Mouse (Mus musculus) midbrain, postnatal 0 days (tissue): ENCODE measurements around the gene Cables2. TPM values are rescaled to one million over a fixed set of nuclear protein-coding genes. Genes with fewer than 3 reads are reported as not detected.

ENCODE experiments used
- ATAC-seq: fragments of 200-750 bp; cut with Nextera tagmentation; 2 replicates; pipeline ENCODE4 v1.8.0; 2017; ENCODE audit warnings: moderate number of reproducible peaks, mild to moderate bottlenecking, moderate TSS enrichment, moderate library complexity; ENCODE audit not compliant: low FRiP score
- DNase-seq: peaks from one replicate; pipeline ENCODE4 v3.0.0-alpha.2; 2015; ENCODE audit warnings: low spot score
- H3K27ac ChIP-seq: fragments of 300-500 bp; sonication (generic); 2 replicates; pipeline ENCODE4 v1.5.1; 2014; ENCODE audit warnings: low read depth, mild to moderate bottlenecking, low read length, mixed read lengths
- H3K27me3 ChIP-seq: fragments of 300-500 bp; sonication (generic); 2 replicates; pipeline ENCODE4 v1.6.1; 2014; ENCODE audit warnings: low read length, control low read depth, mixed read lengths; ENCODE audit not compliant: insufficient read depth
- H3K36me3 ChIP-seq: fragments of 300-500 bp; sonication (generic); 2 replicates; pipeline ENCODE4 v1.6.1; 2014; ENCODE audit warnings: low read length, control low read depth, mixed read lengths; ENCODE audit not compliant: insufficient read depth
- H3K4me1 ChIP-seq: fragments of 300-500 bp; sonication (generic); 2 replicates; pipeline ENCODE4 v1.6.1; 2014; ENCODE audit warnings: mild to moderate bottlenecking, control low read depth, antibody characterized with exemption, low read length, mixed read lengths; ENCODE audit not compliant: insufficient read depth
- H3K4me2 ChIP-seq: fragments of 300-500 bp; sonication (generic); 2 replicates; pipeline ENCODE4 v1.6.1; 2014; ENCODE audit warnings: low read depth, mild to moderate bottlenecking, low read length, mixed read lengths; ENCODE audit not compliant: poor library complexity, severe bottlenecking
- H3K4me3 ChIP-seq: fragments of 300-500 bp; sonication (generic); 2 replicates; pipeline ENCODE4 v1.5.1; 2014; ENCODE audit warnings: low read depth, mild to moderate bottlenecking, low read length, moderate library complexity
- H3K9ac ChIP-seq: fragments of 300-500 bp; sonication (generic); replicated peaks from 2 replicates; pipeline ENCODE4 v1.6.1; 2014; ENCODE audit warnings: mild to moderate bottlenecking, low read length, moderate library complexity, mixed read lengths; ENCODE audit not compliant: poor library complexity, severe bottlenecking
- H3K9me3 ChIP-seq: fragments of 300-500 bp; sonication (generic); 2 replicates; pipeline ENCODE4 v1.6.1; 2016; ENCODE audit warnings: low read length, control low read depth
- CTCF ChIP-seq: IDR thresholded peaks from 2 replicates; pipeline ENCODE4 v1.5.1; 2016; ENCODE audit warnings: antibody characterized with exemption, mild to moderate bottlenecking
- WGBS: fragments of 180-500 bp; shearing (Covaris S2); extraction: QIAGEN DNeasy Blood & Tissue Kit; methylation state at CpG from one replicate; pipeline ENCODE4 v1.1.7; 2014; 5-methylcytosine and 5-hydroxymethylcytosine counted together
- polyA plus RNA-seq: library from polyadenylated mRNA; unstranded; fragments of >200 nt; fragmentation: Nextera tagmentation; extraction: Ambion mirVana; gene quantifications from 2 replicates; pipeline ENCODE4 v1.2.1, GENCODE M21; 2015
- total RNA-seq: library from RNA; depleted of rRNA; stranded (reverse); fragments of >200 nt; gene quantifications from 2 replicates; pipeline ENCODE4 v1.2.3, GENCODE M21; 2014

The Cables2 gene
- total and polyA plus RNA-seq, 2 experiments from 2014 or later: 37.8 to 59.1 TPM

DNA sequence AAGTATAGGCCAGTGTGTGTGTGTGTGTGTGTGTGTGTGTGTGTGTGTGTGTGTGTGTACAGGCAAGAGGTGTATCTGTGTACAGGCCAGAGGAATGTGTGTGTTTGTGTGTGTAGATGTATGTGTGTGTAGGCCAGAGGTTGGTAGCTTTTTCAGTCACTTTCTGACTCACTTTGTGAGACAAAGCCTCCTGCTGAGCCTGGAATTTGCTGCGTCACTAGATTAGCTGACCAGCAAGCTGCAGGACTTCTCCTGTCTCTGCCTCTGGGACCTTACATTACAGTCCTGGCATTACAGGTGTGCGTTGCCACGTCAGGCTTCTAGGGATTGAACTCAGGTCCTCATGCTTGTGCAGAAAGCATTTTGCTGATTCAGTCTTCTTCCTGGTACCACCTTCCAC is 21.5 kb downstream of the Cables2 start:
- ATAC-seq (peak; percentile 18; the same call in 1 of the 2 replicates), DNase-seq (no peak)
- H3K4me1 ChIP-seq: 0 out of 2 replicates have a peak, but pooled peaks cover 4% of the 10 kb centered on the region
- H3K27me3 ChIP-seq: no peaks in the 10 kb centered on the region
- H3K9me3 ChIP-seq: no peaks in the 10 kb centered on the region
- 48% methylated on average over 3 of the region's 3 CpGs for WGBS
- no peak overlapping the region for H3K4me3 ChIP-seq
- H3K36me3 ChIP-seq: no peaks in the 10 kb centered on the region
- no peak overlapping the region for H3K9ac ChIP-seq
- TF ChIP-seq CTCF: no peak
- no peak overlapping the region for H3K27ac ChIP-seq
- H3K4me2 ChIP-seq: no peak overlapping the region

GRCm38 (mm10) chr2:180250930-180251611 is 22.2 kb downstream of the Cables2 start:
- ATAC-seq: peak; percentile 84
- Histone ChIP-seq H3K9ac (no peak overlapping the region), H3K27me3 (no peaks in the 10 kb centered on the region), H3K4me3 (no peak overlapping the region), H3K4me1 (0 out of 2 replicates have a peak, but pooled peaks cover 4% of the 10 kb centered on the region), H3K9me3 (no peaks in the 10 kb centered on the region), H3K27ac (no peak overlapping the region), H3K4me2 (no peak overlapping the region), H3K36me3 (no peaks in the 10 kb centered on the region)
- peak; percentile 87 for DNase-seq
- peak; percentile 99 for TF ChIP-seq CTCF
- 25% methylated on average over 11 of the region's 11 CpGs for WGBS

- WGBS: 60% methylated on average over 9 of the region's 9 CpGs
- DNase-seq: no peak
- Histone ChIP-seq H3K27me3 (no peaks in the 10 kb centered on the region), H3K36me3 (no peaks in the 10 kb centered on the region), H3K9ac (no peak overlapping the region), H3K4me1 (no peaks in the 10 kb centered on the region), H3K27ac (no peak overlapping the region), H3K4me2 (no peak overlapping the region), H3K9me3 (no peaks in the 10 kb centered on the region), H3K4me3 (no peak overlapping the region)
- no peak for ATAC-seq
- no peak for TF ChIP-seq CTCF
Observed at GRCm38 (mm10) chr2:180248947-180249660, 24.2 kb downstream of the Cables2 start.

DNA sequence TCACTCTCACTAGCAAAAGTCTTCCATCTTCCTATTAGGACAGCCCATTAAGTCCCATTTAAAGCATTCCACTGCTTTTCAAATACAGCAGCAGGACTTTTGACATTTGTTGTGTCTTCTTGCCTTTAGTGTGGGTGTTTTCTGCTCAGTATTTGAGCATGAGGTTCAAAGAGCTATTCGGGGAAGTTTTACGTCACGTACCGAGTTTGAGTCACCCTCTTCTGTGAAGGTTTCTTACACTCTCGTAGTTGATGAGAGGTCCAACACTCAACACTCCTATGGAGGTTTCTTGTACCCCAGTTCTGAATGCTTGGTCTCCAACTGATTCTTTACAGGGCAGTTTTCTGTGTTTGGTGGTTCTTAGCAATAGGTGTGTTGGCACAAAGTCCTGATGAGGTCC is 25.4 kb downstream of the Cables2 start:
- Histone ChIP-seq H3K9ac (no peak overlapping the region), H3K27ac (no peak overlapping the region), H3K4me2 (no peak overlapping the region), H3K36me3 (no peaks in the 10 kb centered on the region), H3K4me1 (no peaks in the 10 kb centered on the region), H3K4me3 (no peak overlapping the region), H3K9me3 (no peaks in the 10 kb centered on the region), H3K27me3 (no peaks in the 10 kb centered on the region)
- no peak for TF ChIP-seq CTCF
- no peak for DNase-seq
- no peak for ATAC-seq
- WGBS: 92% methylated on average over 5 of the region's 5 CpGs

DNA sequence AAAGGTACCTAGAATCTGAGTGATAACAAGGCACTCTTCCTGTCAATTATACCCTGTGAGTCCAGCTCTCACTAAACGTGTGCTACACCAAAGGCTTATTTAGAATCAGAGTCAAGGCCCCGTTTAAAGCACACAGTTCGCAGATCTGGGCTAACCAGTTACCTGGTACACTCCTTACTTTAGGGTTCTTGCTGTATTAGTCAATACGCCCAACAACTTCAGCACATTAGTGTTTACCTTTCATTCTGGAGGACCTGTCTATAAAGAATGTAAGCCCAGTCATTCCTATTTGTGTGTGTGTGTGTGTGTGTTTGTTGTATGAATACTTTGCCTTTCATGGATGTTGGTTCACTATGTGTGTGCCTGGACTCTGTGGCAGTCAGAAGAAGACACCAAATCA is 30.2 kb downstream of the Cables2 start:
- ATAC-seq: no peak
- no peaks in the 10 kb centered on the region for H3K9me3 ChIP-seq
- no peak for DNase-seq
- H3K4me1 ChIP-seq: no peaks in the 10 kb centered on the region
- no peak overlapping the region for H3K9ac ChIP-seq
- H3K4me2 ChIP-seq: no peak overlapping the region
- H3K27me3 ChIP-seq: no peaks in the 10 kb centered on the region
- H3K27ac ChIP-seq: no peak overlapping the region
- WGBS: 92% methylated on average over 4 of the region's 4 CpGs
- no peak overlapping the region for H3K4me3 ChIP-seq
- no peaks in the 10 kb centered on the region for H3K36me3 ChIP-seq
- TF ChIP-seq CTCF: no peak

- H3K4me2 ChIP-seq: no peak overlapping the region
- no peak for DNase-seq
- H3K27ac ChIP-seq: no peak overlapping the region
- H3K27me3 ChIP-seq: no peaks in the 10 kb centered on the region
- no peak for TF ChIP-seq CTCF
- 85% methylated on average over 5 of the region's 5 CpGs for WGBS
- no peak for ATAC-seq
- H3K9me3 ChIP-seq: no peaks in the 10 kb centered on the region
- no peaks in the 10 kb centered on the region for H3K36me3 ChIP-seq
- no peaks in the 10 kb centered on the region for H3K4me1 ChIP-seq
- no peak overlapping the region for H3K4me3 ChIP-seq
- H3K9ac ChIP-seq: no peak overlapping the region
Observed at GRCm38 (mm10) chr2:180238591-180238990, 34.7 kb downstream of the Cables2 start.
